Mouse (Mus musculus) liver, postnatal 0 days (tissue): ENCODE measurements around the gene Zbtb7a.

Experiments
- CTCF ChIP-seq: sonication (generic); IDR thresholded peaks from 2 replicates; pipeline ENCODE4 v1.5.1; 2016; ENCODE audit warnings: antibody characterized with exemption, low read depth
- EP300 ChIP-seq: IDR thresholded peaks from 2 replicates; pipeline ENCODE4 v1.6.1; 2016; ENCODE audit warnings: antibody characterized with exemption, low read depth, mild to moderate bottlenecking

GRCm38 (mm10) chr10:81190912-81191321, 55.9 kb downstream of the Zbtb7a start:
- TF ChIP-seq CTCF: peak; percentile 51
- no peak for TF ChIP-seq EP300
